Mouse (Mus musculus): ENCODE measurements around the gene Gm19345. TPM values are rescaled to one million over a fixed set of nuclear protein-coding genes. Genes with fewer than 3 reads are reported as not detected.

The Gm19345 gene
- total RNA-seq (2012; rRNA removed) = 0.36 and 1.1 TPM in 2 replicates

DNA sequence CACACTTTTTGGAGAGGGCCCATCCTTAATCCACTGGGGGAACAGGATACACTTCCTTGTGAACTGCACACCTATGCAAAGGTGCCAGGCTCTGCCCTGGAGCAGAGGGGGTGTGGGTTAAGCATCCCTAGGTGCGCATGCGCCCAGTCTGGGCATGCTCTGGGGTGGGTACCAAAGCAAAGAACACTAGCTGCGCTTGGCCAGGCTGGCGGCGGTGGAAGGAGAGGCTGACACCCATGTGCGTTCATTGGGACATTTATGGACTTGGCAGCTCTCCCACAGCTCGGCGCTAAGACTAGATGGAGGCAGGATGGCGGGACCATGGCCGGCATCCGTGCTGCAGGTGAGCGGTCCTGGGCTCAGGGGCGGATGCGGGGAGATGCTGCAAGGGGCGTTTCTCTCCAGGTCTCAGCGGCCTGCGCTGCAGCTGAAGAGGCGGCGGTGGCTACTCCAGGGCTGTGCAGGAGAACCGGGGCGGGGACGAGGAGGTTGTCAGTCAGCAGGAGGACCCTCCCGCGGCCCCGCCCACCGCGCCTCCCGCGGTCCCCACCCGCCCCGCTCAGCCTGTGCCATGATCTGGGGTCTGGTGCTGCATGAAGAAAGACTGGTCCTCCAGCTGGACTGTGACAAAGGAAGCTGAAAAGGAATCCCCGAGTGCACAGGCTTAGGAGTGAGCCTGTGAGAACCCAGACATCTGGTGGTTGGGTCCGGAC is at the start of gene Gm19345:
TSS of gene Gm19345 (plus strand) at position 146 of the 713 bp plus-strand sequence.
- no peak within 1 kb of the TSS for H3K27ac ChIP-seq (ENCODE audit: insufficient read depth, low read depth, low read length, poor library complexity, severe bottlenecking)
- peak; percentile 59 for DNase-seq (ENCODE audit: low read depth, low spot score)
- peak within 1 kb of the TSS; percentile 51 to 71 for H3K4me3 ChIP-seq (ENCODE audit: insufficient read depth in 1 of 2, low read depth in 1 of 2, low read length in 2 of 2, poor library complexity in 1 of 2, severe bottlenecking in 1 of 2)

GRCm38 (mm10) chr7:19802995-19803394 is 48.8 kb upstream of the Gm19345 start:
- TF ChIP-seq ZC3H11A (IDR thresholded peaks at IDR 0.05; ENCODE audit: borderline replicate concordance, low read depth, low read length) (peak; percentile 90), CHD2 (IDR thresholded peaks at IDR 0.05; ENCODE audit: low read depth, low read length) (no peak), MAFK (IDR thresholded peaks at IDR 0.05; ENCODE audit: insufficient read depth, low read depth, low read length) (no peak)
- no peak overlapping the region for H3K9ac ChIP-seq (ENCODE audit: insufficient read depth, low read depth, low read length, poor library complexity, severe bottlenecking)
- H3K4me1 ChIP-seq (ENCODE audit: control insufficient read depth in 2 of 2, insufficient read depth in 2 of 2, low read length in 2 of 2, poor library complexity in 1 of 2) = no peaks in the 10 kb centered on the region; a peak in 1 of 4 replicates
- in situ Hi-C loops (cut with MboI; ENCODE audit: low sequenced_read_pairs in 2 of 2, unreplicated experiment in 2 of 2) = loop anchor here (5.0 to 10.0 kb wide), 2 partner anchors 69 to 72 kb away; no protein-coding TSS in a partner anchor
- H3K4me3 ChIP-seq (ENCODE audit: insufficient read depth in 1 of 2, low read depth in 1 of 2, low read length in 2 of 2, poor library complexity in 1 of 2, severe bottlenecking in 1 of 2) = no peak overlapping the region
- no peaks in the 10 kb centered on the region for H3K36me3 ChIP-seq (ENCODE audit: control insufficient read depth, insufficient read depth, low read length, poor library complexity, severe bottlenecking)
- no peak for DNase-seq (ENCODE audit: low read depth, low spot score)
- H3K9me3 ChIP-seq (ENCODE audit: control insufficient read depth, insufficient read depth, low read depth, low read length) = no peaks in the 10 kb centered on the region
- H3K27ac ChIP-seq (ENCODE audit: insufficient read depth, low read depth, low read length, poor library complexity, severe bottlenecking) = no peak overlapping the region

More for the DNA sequence above, at the start of gene Gm19345:
- no peaks in the 10 kb centered on the region for H3K9me3 ChIP-seq (ENCODE audit: control insufficient read depth, insufficient read depth, low read depth, low read length)
- TF ChIP-seq HCFC1 (IDR thresholded peaks at IDR 0.05; ENCODE audit: borderline replicate concordance, insufficient read depth, low read length) = no peak
- no peak for TF ChIP-seq CHD2 (IDR thresholded peaks at IDR 0.05; ENCODE audit: low read depth, low read length)
- no peak for TF ChIP-seq ZNF384 (IDR thresholded peaks at IDR 0.05; ENCODE audit: low read depth, low read length)
- TF ChIP-seq ZC3H11A (IDR thresholded peaks at IDR 0.05; ENCODE audit: borderline replicate concordance, low read depth, low read length) = no peak
- TF ChIP-seq MAFK (IDR thresholded peaks at IDR 0.05; ENCODE audit: insufficient read depth, low read depth, low read length) = no peak
- in situ Hi-C loops (cut with MboI; ENCODE audit: low sequenced_read_pairs in 2 of 2, unreplicated experiment in 2 of 2) = loop anchor here in 1 of 2 experiments (5.0 kb wide), 1 partner anchor 45 kb away; no protein-coding TSS in a partner anchor
- no peaks in the 10 kb centered on the region for H3K36me3 ChIP-seq (ENCODE audit: control insufficient read depth, insufficient read depth, low read length, poor library complexity, severe bottlenecking)
- peaks cover 0 to 6% of the 10 kb centered on the region in 2 experiments; a peak in 1 of 4 replicates for H3K4me1 ChIP-seq (ENCODE audit: control insufficient read depth in 2 of 2, insufficient read depth in 2 of 2, low read length in 2 of 2, poor library complexity in 1 of 2)
- H3K9ac ChIP-seq (ENCODE audit: insufficient read depth, low read depth, low read length, poor library complexity, severe bottlenecking) = peak within 1 kb of the TSS; percentile 25; the same call in 1 of the 2 replicates

DNA sequence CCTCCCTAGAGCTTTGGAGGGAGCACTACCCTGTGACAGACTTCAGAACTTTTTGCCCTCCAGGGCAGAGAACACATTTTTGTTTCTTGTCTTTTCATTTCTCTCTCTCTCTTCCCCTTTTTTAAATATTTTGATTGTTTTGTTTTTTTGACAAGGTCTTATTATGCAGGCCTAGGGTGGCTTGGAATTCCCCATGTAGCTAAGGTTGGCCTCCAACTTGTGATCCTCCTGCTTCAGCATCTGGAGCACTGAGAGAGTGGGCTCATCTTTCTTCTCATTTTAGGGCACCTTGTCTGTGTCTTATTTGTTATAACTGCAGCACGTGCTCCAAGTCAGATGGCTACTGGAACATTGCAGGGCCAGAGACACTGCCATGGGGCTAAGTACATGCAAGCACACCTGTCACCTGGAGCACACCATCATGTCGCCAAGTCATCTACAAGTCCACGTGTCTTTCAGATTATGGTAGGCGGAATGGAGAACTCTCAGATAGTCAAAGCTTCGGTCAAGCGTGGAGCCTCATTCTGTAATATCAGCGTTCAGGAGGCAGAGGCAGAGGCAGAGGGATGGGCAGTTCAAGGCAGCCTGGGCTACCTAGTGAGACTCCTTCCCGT is 45.3 kb upstream of the Gm19345 start:
- H3K9me3 ChIP-seq (ENCODE audit: control insufficient read depth, insufficient read depth, low read depth, low read length) = no peaks in the 10 kb centered on the region

DNA sequence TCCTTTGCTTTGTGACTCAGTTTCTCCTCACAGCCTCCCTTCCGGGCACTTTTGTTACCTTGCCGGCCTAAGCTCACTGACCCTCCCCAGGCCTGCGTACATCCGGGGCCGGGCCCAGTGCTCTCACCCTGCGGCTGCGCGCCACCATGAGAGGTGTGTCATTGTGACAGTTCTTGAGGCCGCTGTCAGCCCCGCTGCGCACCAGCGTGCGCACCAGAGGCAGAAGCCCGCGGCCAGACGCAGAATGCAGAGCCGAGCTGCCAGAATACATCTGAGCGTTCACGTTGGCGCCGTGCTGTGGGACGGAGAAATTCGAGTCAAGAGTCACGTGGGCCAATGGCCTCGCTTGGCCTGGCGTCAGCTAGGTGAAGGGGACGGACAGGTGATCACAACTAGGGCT is 42.4 kb upstream of the Gm19345 start:
- in situ Hi-C loops (cut with MboI; ENCODE audit: low sequenced_read_pairs in 2 of 2, unreplicated experiment in 2 of 2) = loop anchor here (5.0 to 10.0 kb wide), 2 partner anchors 43 to 65 kb away; partner anchors contain the start of gene Gm19345 (in 1 of the 2)
- Histone ChIP-seq H3K4me3 (ENCODE audit: insufficient read depth in 1 of 2, low read depth in 1 of 2, low read length in 2 of 2, poor library complexity in 1 of 2, severe bottlenecking in 1 of 2) (peak overlapping the region in 1 of 2 experiments; percentile 2; a peak in 1 of 4 replicates), H3K27ac (ENCODE audit: insufficient read depth, low read depth, low read length, poor library complexity, severe bottlenecking) (no peak overlapping the region), H3K4me1 (ENCODE audit: control insufficient read depth in 2 of 2, insufficient read depth in 2 of 2, low read length in 2 of 2, poor library complexity in 1 of 2) (peaks cover 0 to 20% of the 10 kb centered on the region in 2 experiments; a peak in 3 of 4 replicates), H3K9me3 (ENCODE audit: control insufficient read depth, insufficient read depth, low read depth, low read length) (no peaks in the 10 kb centered on the region), H3K36me3 (ENCODE audit: control insufficient read depth, insufficient read depth, low read length, poor library complexity, severe bottlenecking) (peaks cover 11% of the 10 kb centered on the region), H3K9ac (ENCODE audit: insufficient read depth, low read depth, low read length, poor library complexity, severe bottlenecking) (peak overlapping the region; percentile 6; the same call in 1 of the 2 replicates)
- DNase-seq (ENCODE audit: low read depth, low spot score) = no peak
- TF ChIP-seq ZC3H11A (IDR thresholded peaks at IDR 0.05; ENCODE audit: borderline replicate concordance, low read depth, low read length) (no peak), ZNF384 (IDR thresholded peaks at IDR 0.05; ENCODE audit: low read depth, low read length) (no peak), CHD2 (IDR thresholded peaks at IDR 0.05; ENCODE audit: low read depth, low read length) (no peak), HCFC1 (IDR thresholded peaks at IDR 0.05; ENCODE audit: borderline replicate concordance, insufficient read depth, low read length) (no peak), MAFK (IDR thresholded peaks at IDR 0.05; ENCODE audit: insufficient read depth, low read depth, low read length) (no peak)

More for the DNA sequence above, 45.3 kb upstream of the Gm19345 start:
- DNase-seq (ENCODE audit: low read depth, low spot score) = no peak
- TF ChIP-seq MAFK (IDR thresholded peaks at IDR 0.05; ENCODE audit: insufficient read depth, low read depth, low read length) = no peak
- no peak for TF ChIP-seq HCFC1 (IDR thresholded peaks at IDR 0.05; ENCODE audit: borderline replicate concordance, insufficient read depth, low read length)
- no peak for TF ChIP-seq ZNF384 (IDR thresholded peaks at IDR 0.05; ENCODE audit: low read depth, low read length)
- TF ChIP-seq CHD2 (IDR thresholded peaks at IDR 0.05; ENCODE audit: low read depth, low read length) = no peak
- no peak for TF ChIP-seq ZC3H11A (IDR thresholded peaks at IDR 0.05; ENCODE audit: borderline replicate concordance, low read depth, low read length)
- Histone ChIP-seq H3K4me3 (ENCODE audit: insufficient read depth in 1 of 2, low read depth in 1 of 2, low read length in 2 of 2, poor library complexity in 1 of 2, severe bottlenecking in 1 of 2) (no peak overlapping the region), H3K27ac (ENCODE audit: insufficient read depth, low read depth, low read length, poor library complexity, severe bottlenecking) (no peak overlapping the region), H3K9ac (ENCODE audit: insufficient read depth, low read depth, low read length, poor library complexity, severe bottlenecking) (no peak overlapping the region), H3K4me1 (ENCODE audit: control insufficient read depth in 2 of 2, insufficient read depth in 2 of 2, low read length in 2 of 2, poor library complexity in 1 of 2) (peaks cover 0 to 14% of the 10 kb centered on the region in 2 experiments; a peak in 3 of 4 replicates), H3K36me3 (ENCODE audit: control insufficient read depth, insufficient read depth, low read length, poor library complexity, severe bottlenecking) (peaks cover 8% of the 10 kb centered on the region)
- in situ Hi-C loops (cut with MboI; ENCODE audit: low sequenced_read_pairs in 2 of 2, unreplicated experiment in 2 of 2) = loop anchor here (5.0 to 10.0 kb wide), 2 partner anchors 46 to 68 kb away; partner anchors contain the start of gene Gm19345 (in 1 of the 2)
